Mouse (Mus musculus) limb, embryonic 14.5 days (tissue): ENCODE measurements around the gene Olfr530. TPM values are rescaled to one million over a fixed set of nuclear protein-coding genes. Genes with fewer than 3 reads are reported as not detected.

Experiments
- ATAC-seq: fragments of 200-750 bp; cut with Nextera tagmentation; 2 replicates; pipeline ENCODE4 v1.8.0; 2017; ENCODE audit warnings: low read depth, moderate number of reproducible peaks, moderate TSS enrichment; ENCODE audit not compliant: low FRiP score
- DNase-seq: peaks from one replicate; pipeline ENCODE4 v3.0.0-alpha.2; 2015; ENCODE audit warnings: low spot score
- H3K27ac ChIP-seq: fragments of 300-500 bp; sonication (generic); replicated peaks from 2 replicates; pipeline ENCODE4 v1.5.1; 2014; ENCODE audit warnings: low read depth, mild to moderate bottlenecking, low read length, moderate library complexity, mixed read lengths
- H3K27me3 ChIP-seq: fragments of 300-500 bp; sonication (generic); 2 replicates; pipeline ENCODE4 v1.6.1; 2014; ENCODE audit warnings: low read length, mixed read lengths; ENCODE audit not compliant: control insufficient read depth, insufficient read depth
- H3K36me3 ChIP-seq: fragments of 300-500 bp; sonication (generic); 2 replicates; pipeline ENCODE4 v1.6.1; 2014; ENCODE audit warnings: mild to moderate bottlenecking, low read length, moderate library complexity, mixed read lengths; ENCODE audit not compliant: control insufficient read depth, insufficient read depth
- H3K4me1 ChIP-seq: fragments of 300-500 bp; sonication (generic); 2 replicates; pipeline ENCODE4 v1.6.1; 2014; ENCODE audit warnings: antibody characterized with exemption, low read length, mixed read lengths; ENCODE audit not compliant: control insufficient read depth, insufficient read depth
- H3K4me2 ChIP-seq: fragments of 300-500 bp; sonication (generic); replicated peaks from 2 replicates; pipeline ENCODE4 v1.6.1; 2014; ENCODE audit warnings: low read depth, mild to moderate bottlenecking, low read length, moderate library complexity; ENCODE audit not compliant: severe bottlenecking
- H3K4me3 ChIP-seq: fragments of 300-500 bp; sonication (generic); replicated peaks from 2 replicates; pipeline ENCODE4 v1.5.1; 2014; ENCODE audit warnings: low read length
- H3K9ac ChIP-seq: fragments of 300-500 bp; sonication (generic); 2 replicates; pipeline ENCODE4 v1.6.1; 2014; ENCODE audit warnings: mild to moderate bottlenecking, low read depth, low read length, moderate library complexity; ENCODE audit not compliant: severe bottlenecking
- H3K9me3 ChIP-seq: fragments of 300-500 bp; sonication (generic); 2 replicates; pipeline ENCODE4 v1.6.1; 2016; ENCODE audit warnings: low read length; ENCODE audit not compliant: control insufficient read depth
- POLR2A ChIP-seq: fragments of 200-500 bp; IDR thresholded peaks from 2 replicates; pipeline ENCODE4 v1.8.0; 2012; ENCODE audit warnings: inconsistent platforms, mild to moderate bottlenecking, moderate library complexity, borderline replicate concordance; ENCODE audit not compliant: insufficient read depth, insufficient read length; ENCODE audit errors: extremely low read depth
- WGBS: fragments of 180-500 bp; shearing (Covaris S2); extraction: QIAGEN DNeasy Blood & Tissue Kit; methylation state at CpG from one replicate; pipeline ENCODE4 v1.1.7; 2014; 5-methylcytosine and 5-hydroxymethylcytosine counted together
- polyA plus RNA-seq, 2 experiments: library from polyadenylated mRNA; depleted of rRNA in 1 of 2; stranded (reverse) in 1 of 2; unstranded in 1 of 2; fragments of >200 nt; fragmentation: Nextera tagmentation in 1 of 2; extraction: Ambion mirVana in 1 of 2; gene quantifications; 2 replicates each; pipeline versions ENCODE4 v1.2.1 to v1.2.3; 2012 to 2014

The Olfr530 gene
- polyA plus RNA-seq, 2 experiments, result not detected

GRCm38 (mm10) chr7:140333717-140334116, 42.4 kb downstream of the Olfr530 start, which contains the start of gene Olfr527:
Gene Olfr527 (plus strand): TSS chr7:140334017.
- Histone ChIP-seq H3K4me2 (no peak within 1 kb of the TSS), H3K4me3 (no peak within 1 kb of the TSS), H3K9me3 (no peaks in the 10 kb centered on the region), H3K27me3 (no peaks in the 10 kb centered on the region), H3K9ac (no peak within 1 kb of the TSS), H3K4me1 (no peaks in the 10 kb centered on the region), H3K27ac (no peak within 1 kb of the TSS), H3K36me3 (no peaks in the 10 kb centered on the region)
- no peak for ATAC-seq
- no peak for DNase-seq
- TF ChIP-seq POLR2A, result no peak
- 58% methylated on average over 2 of the region's 2 CpGs for WGBS

DNA sequence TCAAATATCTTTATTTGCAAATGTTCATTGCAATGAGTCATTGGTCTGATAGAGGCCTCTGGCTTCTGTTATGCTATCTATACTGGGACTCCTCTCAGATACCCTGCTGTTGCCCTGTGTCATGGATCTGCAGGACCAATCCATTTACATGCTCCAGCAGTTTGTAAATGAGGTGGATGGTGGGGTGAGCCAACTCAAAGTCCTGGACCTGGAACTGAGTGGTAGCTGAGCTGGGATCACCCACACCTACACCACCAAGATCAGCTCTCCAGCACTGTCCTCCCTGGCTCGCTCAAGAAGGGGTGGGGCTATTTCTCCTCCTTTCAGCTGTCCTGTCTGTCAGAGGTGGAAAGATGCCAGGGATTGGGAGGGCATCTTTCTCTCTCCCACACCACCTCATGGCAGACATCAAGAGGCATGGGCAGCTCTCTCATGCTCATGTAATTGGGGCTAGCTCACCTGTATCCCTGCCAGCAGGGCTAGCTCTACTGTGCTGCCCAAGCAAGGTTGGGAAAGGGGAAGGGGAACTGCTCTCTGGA, 46.3 kb downstream of the Olfr530 start:
- H3K4me2 ChIP-seq, result no peak overlapping the region
- no peaks in the 10 kb centered on the region for H3K4me1 ChIP-seq
- H3K27ac ChIP-seq, result no peak overlapping the region
- WGBS, result 56% methylated on average over 1 of the region's 1 CpGs
- no peak overlapping the region for H3K9ac ChIP-seq
- H3K4me3 ChIP-seq, result no peak overlapping the region
- no peaks in the 10 kb centered on the region for H3K36me3 ChIP-seq
- no peaks in the 10 kb centered on the region for H3K27me3 ChIP-seq
- no peaks in the 10 kb centered on the region for H3K9me3 ChIP-seq
- TF ChIP-seq POLR2A, result no peak
- no peak for ATAC-seq
- no peak for DNase-seq

Other genes with a start within 250 kb of the Olfr530 start
- gene Mtg1, start 238.8 kb downstream of the Olfr530 start, polyA plus RNA-seq (2012; rRNA removed), result 26.5 and 28.8 TPM in 2 replicates
- 22.9 and 28.4 TPM in 2 replicates for gene Mtg1, start 238.8 kb downstream of the Olfr530 start, polyA plus RNA-seq (2014; fragmentation: Nextera tagmentation; extraction: Ambion mirVana)
- 0.20 and 0.24 TPM in 2 replicates for gene Sprn, start 221.5 kb downstream of the Olfr530 start, polyA plus RNA-seq (2012; rRNA removed)
- gene Sprn, start 221.5 kb downstream of the Olfr530 start, polyA plus RNA-seq (2014; fragmentation: Nextera tagmentation; extraction: Ambion mirVana), result 0.14 and 0.26 TPM in 2 replicates
- gene Olfr522, start 211.6 kb downstream of the Olfr530 start, polyA plus RNA-seq (2012; rRNA removed), result not detected in 2 replicates
- gene Olfr522, start 211.6 kb downstream of the Olfr530 start, polyA plus RNA-seq (2014; fragmentation: Nextera tagmentation; extraction: Ambion mirVana), result not detected in 2 replicates
- gene Olfr523, start 203.1 kb downstream of the Olfr530 start, polyA plus RNA-seq (2012; rRNA removed), result not detected in 2 replicates
- gene Olfr523, start 203.1 kb downstream of the Olfr530 start, polyA plus RNA-seq (2014; fragmentation: Nextera tagmentation; extraction: Ambion mirVana), result not detected in 2 replicates
- gene Olfr524, start 170.4 kb downstream of the Olfr530 start, polyA plus RNA-seq (2012; rRNA removed), result not detected in 2 replicates
- gene Olfr524, start 170.4 kb downstream of the Olfr530 start, polyA plus RNA-seq (2014; fragmentation: Nextera tagmentation; extraction: Ambion mirVana), result not detected in 2 replicates
- gene Cd163l1, start 158.1 kb downstream of the Olfr530 start, polyA plus RNA-seq (2012; rRNA removed), result 0.04 and 0.05 TPM in 2 replicates
- 0.11 TPM in 2 replicates for gene Cd163l1, start 158.1 kb downstream of the Olfr530 start, polyA plus RNA-seq (2014; fragmentation: Nextera tagmentation; extraction: Ambion mirVana)
- gene 5830411N06Rik, start 129.0 kb downstream of the Olfr530 start, polyA plus RNA-seq (2012; rRNA removed), result 0.01 and 0.03 TPM in 2 replicates
- gene 5830411N06Rik, start 129.0 kb downstream of the Olfr530 start, polyA plus RNA-seq (2014; fragmentation: Nextera tagmentation; extraction: Ambion mirVana), result not detected in 2 replicates
- not detected in 2 replicates for gene Olfr525, start 55.5 kb downstream of the Olfr530 start, polyA plus RNA-seq (2012; rRNA removed)
- not detected in 2 replicates for gene Olfr525, start 55.5 kb downstream of the Olfr530 start, polyA plus RNA-seq (2014; fragmentation: Nextera tagmentation; extraction: Ambion mirVana)
- not detected in 2 replicates for gene Olfr527, start 42.3 kb downstream of the Olfr530 start, polyA plus RNA-seq (2012; rRNA removed)
- gene Olfr527, start 42.3 kb downstream of the Olfr530 start, polyA plus RNA-seq (2014; fragmentation: Nextera tagmentation; extraction: Ambion mirVana), result not detected in 2 replicates
- gene Olfr60, start 14.7 kb downstream of the Olfr530 start, polyA plus RNA-seq (2012; rRNA removed), result not detected in 2 replicates
- not detected in 2 replicates for gene Olfr60, start 14.7 kb downstream of the Olfr530 start, polyA plus RNA-seq (2014; fragmentation: Nextera tagmentation; extraction: Ambion mirVana)
- gene Olfr531, start 26.6 kb upstream of the Olfr530 start, polyA plus RNA-seq (2012; rRNA removed), result not detected in 2 replicates
- gene Olfr531, start 26.6 kb upstream of the Olfr530 start, polyA plus RNA-seq (2014; fragmentation: Nextera tagmentation; extraction: Ambion mirVana), result not detected in 2 replicates
- gene Olfr532, start 45.3 kb upstream of the Olfr530 start, polyA plus RNA-seq (2012; rRNA removed), result not detected in 2 replicates
- gene Olfr532, start 45.3 kb upstream of the Olfr530 start, polyA plus RNA-seq (2014; fragmentation: Nextera tagmentation; extraction: Ambion mirVana), result not detected in 2 replicates
- not detected in 2 replicates for gene Olfr533, start 87.0 kb upstream of the Olfr530 start, polyA plus RNA-seq (2012; rRNA removed)
- not detected in 2 replicates for gene Olfr533, start 87.0 kb upstream of the Olfr530 start, polyA plus RNA-seq (2014; fragmentation: Nextera tagmentation; extraction: Ambion mirVana)
- gene Olfr535, start 107.9 kb upstream of the Olfr530 start, polyA plus RNA-seq (2012; rRNA removed), result not detected in 2 replicates
- not detected in 2 replicates for gene Olfr535, start 107.9 kb upstream of the Olfr530 start, polyA plus RNA-seq (2014; fragmentation: Nextera tagmentation; extraction: Ambion mirVana)
- gene Olfr536, start 131.1 kb upstream of the Olfr530 start, polyA plus RNA-seq (2012; rRNA removed), result not detected in 2 replicates
- gene Olfr536, start 131.1 kb upstream of the Olfr530 start, polyA plus RNA-seq (2014; fragmentation: Nextera tagmentation; extraction: Ambion mirVana), result not detected in 2 replicates
- not detected in 2 replicates for gene Olfr538, start 191.6 kb upstream of the Olfr530 start, polyA plus RNA-seq (2012; rRNA removed)
- not detected in 2 replicates for gene Olfr538, start 191.6 kb upstream of the Olfr530 start, polyA plus RNA-seq (2014; fragmentation: Nextera tagmentation; extraction: Ambion mirVana)
- not detected in 2 replicates for gene Olfr46, start 224.9 kb upstream of the Olfr530 start, polyA plus RNA-seq (2012; rRNA removed)
- not detected in 2 replicates for gene Olfr46, start 224.9 kb upstream of the Olfr530 start, polyA plus RNA-seq (2014; fragmentation: Nextera tagmentation; extraction: Ambion mirVana)